ENCODE assay signal across 32 mouse cellular contexts in genomic region chr5:112072456-112072855, GRCm38 (mm10).
"Had no signal": no experiment of that assay in that cellular context is flagged by ENCODE, and none has a peak within 500 bp of the region (broad histone marks: within the 10 kb centered on the region; RNA-seq: fewer than 3 reads in every experiment).

No protein-coding gene starts in this region.

- ATAC-seq: liver, embryonic 12.5 days; liver, postnatal 0 days; lung, postnatal 0 days; midbrain, embryonic 13.5 days; midbrain, embryonic 15.5 days; midbrain, embryonic 16.5 days had no signal

- H3K4me3 ChIP-seq: limb, embryonic 10.5 days; limb, embryonic 12.5 days; limb, embryonic 13.5 days; limb, embryonic 15.5 days; liver, embryonic 12.5 days; liver, embryonic 13.5 days; liver, embryonic 15.5 days; lung, embryonic 15.5 days; megakaryocyte, embryonic 14.5 days; midbrain, embryonic 10.5 days; midbrain, embryonic 12.5 days; midbrain, embryonic 13.5 days; midbrain, embryonic 15.5 days; myocyte; neural tube, embryonic 12.5 days had no signal

- DNase-seq: left cerebral cortex, postnatal 4 days; liver; liver, embryonic 13.5 days; liver, postnatal 0 days; lung, adult 18-20 months; lung, adult 2 months; lung, embryonic 14.5 days; lung, postnatal 10 days; lung, postnatal 14 days; lung, postnatal 36 days; lung, postnatal 4 days; midbrain, embryonic 14.5 days had no signal

- H3K9ac ChIP-seq: limb, embryonic 12.5 days; limb, embryonic 13.5 days; limb, embryonic 15.5 days; liver, embryonic 12.5 days; liver, embryonic 13.5 days; liver, embryonic 14.5 days; liver, embryonic 15.5 days; liver, postnatal 0 days; lung, embryonic 14.5 days; lung, embryonic 15.5 days; midbrain, embryonic 12.5 days; midbrain, embryonic 13.5 days; midbrain, embryonic 15.5 days; neural tube, embryonic 12.5 days had no signal

- H3K27me3 ChIP-seq: liver, embryonic 12.5 days; liver, embryonic 13.5 days; liver, embryonic 15.5 days; lung, embryonic 15.5 days; midbrain, embryonic 13.5 days; midbrain, embryonic 15.5 days; neural tube, embryonic 12.5 days had no signal

- H3K9me3 ChIP-seq: limb, embryonic 10.5 days; limb, embryonic 12.5 days; limb, embryonic 15.5 days; lung, embryonic 15.5 days; midbrain, embryonic 10.5 days; midbrain, embryonic 13.5 days; midbrain, embryonic 15.5 days; neural tube, embryonic 12.5 days had no signal

- H3K27ac ChIP-seq: limb, embryonic 10.5 days; limb, embryonic 12.5 days; limb, embryonic 13.5 days; limb, embryonic 15.5 days; liver, embryonic 12.5 days; liver, embryonic 13.5 days; liver, embryonic 14.5 days; liver, embryonic 15.5 days; lung, embryonic 15.5 days; macrophage; midbrain, embryonic 10.5 days; midbrain, embryonic 12.5 days; midbrain, embryonic 13.5 days; midbrain, embryonic 15.5 days; neural tube, embryonic 12.5 days had no signal

- H3K4me1 ChIP-seq: liver, embryonic 12.5 days; liver, embryonic 13.5 days; liver, embryonic 15.5 days; lung, embryonic 15.5 days; megakaryocyte, embryonic 14.5 days had no signal

- H3K36me3 ChIP-seq: limb, embryonic 10.5 days; limb, embryonic 12.5 days; limb, embryonic 13.5 days; limb, embryonic 15.5 days; liver, embryonic 12.5 days; liver, embryonic 13.5 days; liver, embryonic 15.5 days; lung, embryonic 15.5 days; midbrain, embryonic 10.5 days; midbrain, embryonic 12.5 days; midbrain, embryonic 13.5 days; midbrain, embryonic 15.5 days; neural tube, embryonic 12.5 days had no signal

- H3K4me2 ChIP-seq: limb, embryonic 12.5 days; limb, embryonic 13.5 days; limb, embryonic 15.5 days; liver, embryonic 11.5 days; liver, embryonic 12.5 days; liver, embryonic 13.5 days; liver, embryonic 15.5 days; lung, embryonic 14.5 days; lung, embryonic 15.5 days; midbrain, embryonic 11.5 days; midbrain, embryonic 12.5 days; midbrain, embryonic 13.5 days; midbrain, embryonic 15.5 days; neural tube, embryonic 12.5 days had no signal
